Comparison of ENCODE assay signal across 28 mouse cellular contexts in the genomic region with DNA sequence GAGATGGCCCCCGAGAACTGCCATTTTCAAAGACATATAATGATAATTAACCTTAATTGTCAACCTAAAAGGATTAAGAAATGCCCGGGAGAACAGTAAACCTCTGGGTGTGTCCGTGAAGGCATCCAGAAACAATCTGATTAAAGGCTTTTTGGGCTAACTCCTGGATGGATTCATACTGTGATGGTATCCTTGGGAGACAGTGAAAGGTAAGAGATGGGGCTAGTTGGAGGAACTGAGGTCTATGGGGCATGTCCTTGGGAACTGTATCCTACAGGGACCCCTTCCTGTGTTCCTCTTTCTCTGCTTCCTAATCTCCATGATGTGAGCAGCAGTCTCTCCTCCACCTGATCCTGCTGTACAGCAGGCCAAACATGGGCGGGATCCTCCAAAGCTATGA. TPM values are rescaled to one million over a fixed set of nuclear protein-coding genes. Genes with fewer than 3 reads are reported as not detected.
"Had no signal": no experiment of that assay in that cellular context is flagged by ENCODE, and none has a peak within 500 bp of the region (broad histone marks: within the 10 kb centered on the region; RNA-seq: fewer than 3 reads in every experiment).

No protein-coding gene starts in this region.

- H3K4me2 ChIP-seq: heart, embryonic 12.5 days; hindbrain, embryonic 13.5 days; hindbrain, embryonic 15.5 days; limb, embryonic 13.5 days; limb, embryonic 15.5 days; liver, embryonic 12.5 days had no signal

- H3K4me3 ChIP-seq: gastrocnemius, adult 2 months; heart, embryonic 10.5 days; heart, embryonic 12.5 days; hindbrain, embryonic 10.5 days; hindbrain, embryonic 13.5 days; hindbrain, embryonic 15.5 days; limb, embryonic 13.5 days; limb, embryonic 15.5 days; liver, embryonic 12.5 days had no signal

- ATAC-seq: hindbrain, postnatal 0 days; intestine, embryonic 16.5 days; liver, embryonic 12.5 days had no signal

- H3K9me3 ChIP-seq: heart, embryonic 10.5 days; heart, embryonic 12.5 days; hindbrain, embryonic 10.5 days; hindbrain, embryonic 13.5 days; hindbrain, embryonic 15.5 days; limb, embryonic 13.5 days; limb, embryonic 15.5 days; liver, embryonic 12.5 days had no signal

- H3K27ac ChIP-seq: gastrocnemius, adult 2 months; heart, embryonic 10.5 days; hindbrain, embryonic 10.5 days; hindbrain, embryonic 13.5 days; hindbrain, embryonic 15.5 days; hindbrain, postnatal 0 days; limb, embryonic 13.5 days; limb, embryonic 15.5 days; liver, embryonic 12.5 days; liver, embryonic 14.5 days had no signal

- H3K4me1 ChIP-seq: heart, embryonic 10.5 days; liver, embryonic 12.5 days had no signal

- H3K9ac ChIP-seq: heart, embryonic 12.5 days; hindbrain, embryonic 13.5 days; hindbrain, embryonic 15.5 days; limb, embryonic 13.5 days; limb, embryonic 15.5 days; liver, embryonic 12.5 days; liver, embryonic 14.5 days had no signal

- H3K36me3 ChIP-seq: heart, embryonic 10.5 days; heart, embryonic 12.5 days; hindbrain, embryonic 10.5 days; hindbrain, embryonic 13.5 days; hindbrain, embryonic 15.5 days; limb, embryonic 13.5 days; limb, embryonic 15.5 days; liver, embryonic 12.5 days had no signal

- DNase-seq: gastrocnemius, adult 2 months; gastrocnemius, postnatal 10 days; gastrocnemius, postnatal 25 days; heart, adult 18-20 months; heart, postnatal 10 days; heart, postnatal 4 days; kidney, adult 11 months; kidney, adult 2 months; kidney, adult 9 months; kidney, postnatal 10 days; kidney, postnatal 4 days; layer of hippocampus, adult 9-11 months; layer of hippocampus, postnatal 36 days; left cerebral cortex, postnatal 4 days had no signal

- H3K27me3 ChIP-seq: heart, embryonic 12.5 days; hindbrain, embryonic 13.5 days; hindbrain, embryonic 15.5 days; limb, embryonic 13.5 days; limb, embryonic 15.5 days; liver, embryonic 12.5 days had no signal

RNA-seq across cellular contexts. Expression of gene D430041D05Rik, which starts 38.7 kb away (rescaled TPM):
- total RNA-seq: granulocyte monocyte progenitor cell, adult 5-6 weeks; liver, adult 2 months had no signal
- polyA plus RNA-seq: liver, adult 2 months; liver, embryonic 16.5 days had no signal
